Mouse (Mus musculus) left cerebral cortex, postnatal 14 days (tissue): ENCODE results near the gene Dnaaf2. TPM values are rescaled to one million over a fixed set of nuclear protein-coding genes. Genes with fewer than 3 reads are reported as not detected.
"Not testable (repeated sequence)": the region's sequence is repeated elsewhere in the genome, so short reads cannot be mapped to it uniquely, and the experiment has no call there.

Experiments
- DNase-seq, 2 experiments: peaks; one replicate each; pipeline ENCODE4 v3.0.0; 2021 to 2022; ENCODE audit warnings: low spot score in 2 of 2, mixed read lengths in 1 of 2
- intact Hi-C: fragments of 180-260 bp; cut with DNase I; formaldehyde crosslinking; loops from one replicate; pipeline ENCODE4 v1.15.1; 2025
- total RNA-seq, 2 experiments: library from RNA; stranded (reverse); gene quantifications; 2 replicates each; pipeline ENCODE4 v1.2.3; 2021

Dnaaf2 gene
- total RNA-seq, 2 experiments from 2014 or later, result 1.8 to 2.0 TPM

GRCm38 (mm10) chr12:69171307-69171706, 26.9 kb downstream of the Dnaaf2 start:
- no peak for DNase-seq

GRCm38 (mm10) chr12:69168461-69169106, 29.6 kb downstream of the Dnaaf2 start, which contains the start of gene Lrr1:
Lrr1 (plus strand) TSS chr12:69168814.
- intact Hi-C loops, result no loop called here
- DNase-seq, result peak; percentile 80 to 83

More at GRCm38 (mm10) chr12:69171307-69171706, 26.9 kb downstream of the Dnaaf2 start:
- intact Hi-C loops, result no loop called here

GRCm38 (mm10) chr12:69167656-69168460, 30.4 kb downstream of the Dnaaf2 start:
- DNase-seq, result no peak
- intact Hi-C loops, result no loop called here

GRCm38 (mm10) chr12:69166861-69167581, 31.2 kb downstream of the Dnaaf2 start:
- DNase-seq, intact Hi-C loops: not testable (repeated sequence)

- DNase-seq, result no peak
- intact Hi-C loops, result no loop called here
Observed at GRCm38 (mm10) chr12:69164904-69165303, 33.3 kb downstream of the Dnaaf2 start.

GRCm38 (mm10) chr12:69163586-69163985, 34.6 kb downstream of the Dnaaf2 start:
- DNase-seq, intact Hi-C loops: not testable (repeated sequence)

GRCm38 (mm10) chr12:69160677-69161076, 37.6 kb downstream of the Dnaaf2 start:
- intact Hi-C loops, DNase-seq: not testable (repeated sequence)

- peak; percentile 21 to 75 for DNase-seq
Observed at GRCm38 (mm10) chr12:69159578-69159940, 38.7 kb downstream of the Dnaaf2 start.

GRCm38 (mm10) chr12:69158765-69159577, 39.3 kb downstream of the Dnaaf2 start, which contains the start of gene Rps29:
Rps29 (minus strand) TSS chr12:69159186.
- intact Hi-C loops, result not testable (repeated sequence)
- peak; percentile 99 for DNase-seq

More at GRCm38 (mm10) chr12:69159578-69159940, 38.7 kb downstream of the Dnaaf2 start:
- intact Hi-C loops, result no loop called here

GRCm38 (mm10) chr12:69158366-69158764, 39.9 kb downstream of the Dnaaf2 start:
- DNase-seq, result no peak
- intact Hi-C loops, result no loop called here

- intact Hi-C loops, result no loop called here
- DNase-seq, result no peak
Observed at GRCm38 (mm10) chr12:69157107-69157506, 41.1 kb downstream of the Dnaaf2 start.

- intact Hi-C loops, result no loop called here
- no peak for DNase-seq
Observed at GRCm38 (mm10) chr12:69156436-69156835, 41.8 kb downstream of the Dnaaf2 start.

- intact Hi-C loops, result no loop called here
- no peak for DNase-seq
Observed at GRCm38 (mm10) chr12:69155923-69156322, 42.3 kb downstream of the Dnaaf2 start.

GRCm38 (mm10) chr12:69150049-69150448, 48.2 kb downstream of the Dnaaf2 start:
- intact Hi-C loops, result no loop called here
- no peak for DNase-seq

GRCm38 (mm10) chr12:69147166-69147735, 51.0 kb downstream of the Dnaaf2 start:
- no peak for DNase-seq
- intact Hi-C loops, result no loop called here

- no peak for DNase-seq
- intact Hi-C loops, result no loop called here
Observed at GRCm38 (mm10) chr12:69143460-69143859, 54.8 kb downstream of the Dnaaf2 start.

GRCm38 (mm10) chr12:69139841-69140240, 58.4 kb downstream of the Dnaaf2 start:
- intact Hi-C loops, result no loop called here
- DNase-seq, result no peak

- DNase-seq, result no peak
- intact Hi-C loops, result no loop called here
Observed at GRCm38 (mm10) chr12:69139201-69139600, 59.0 kb downstream of the Dnaaf2 start.
